Mouse (Mus musculus): ENCODE results near the gene Marveld2.

The Marveld2 gene

GRCm38 (mm10) chr13:100616181-100617087 is at the start of gene Marveld2:
Gene Marveld2, minus strand, starts transcription at chr13:100616971.
- POLR2A ChIA-PET, result interaction anchor here in 3 of 4 experiments (0.5 to 1.8 kb wide), 17 partner anchors 9 to 512 kb away, joined by 3 to 12 read pairs (median 3); partner anchors contain the start of genes Ak6 (in 2 of the 3), Bdp1 (in 1 of the 3), Cdk7 (in 1 of the 3) and Gtf2h2 (in 1 of the 3)
- CTCF ChIA-PET, result interaction anchor here in 3 of 4 experiments (0.6 to 1.5 kb wide), 4 partner anchors 43 to 124 kb away, joined by 3 to 6 read pairs (median 4); partner anchors contain the start of gene Gtf2h2 (in 2 of the 3)

GRCm38 (mm10) chr13:100659864-100660456 is 43.2 kb upstream of the Marveld2 start:
- CTCF ChIA-PET, result interaction anchor here (0.5 to 2.2 kb wide), 26 partner anchors 9 to 1145 kb away, joined by 3 to 10 read pairs (median 3); partner anchors contain the start of genes Ak6 (in 3 of the 4), Rad17 (in 3 of the 4), Ccdc125 (in 2 of the 4) and Cdk7 (in 1 of the 4)

GRCm38 (mm10) chr13:100658091-100658490 is 41.3 kb upstream of the Marveld2 start:
- POLR2A ChIA-PET, result interaction anchor here in 2 of 4 experiments (0.8 to 1.6 kb wide), 6 partner anchors 11 to 129 kb away, joined by 3 to 5 read pairs (median 3); partner anchors contain the start of genes Ccdc125 (in 1 of the 2) and Ccnb1 (in 1 of the 2)
- CTCF ChIA-PET, result no interaction called here

More at GRCm38 (mm10) chr13:100659864-100660456, 43.2 kb upstream of the Marveld2 start:
- POLR2A ChIA-PET, result interaction anchor here in 3 of 4 experiments (0.6 to 3.4 kb wide), 23 partner anchors 8 to 1099 kb away, joined by 3 to 22 read pairs (median 3); partner anchors contain the start of genes Ak6 (in 3 of the 3), Ccdc125 (in 3 of the 3), Rad17 (in 3 of the 3) and Gtf2h2 (in 2 of the 3)

- ChIA-PET POLR2A (interaction anchor here (0.8 to 3.9 kb wide), 34 partner anchors 8 to 548 kb away, joined by 3 to 23 read pairs (median 5); partner anchors contain the start of genes Ccdc125 (in 2 of the 4), Gtf2h2 (in 2 of the 4), Mrps36 (in 2 of the 4) and Bdp1 (in 1 of the 4)), CTCF (interaction anchor here in 3 of 4 experiments (0.6 to 1.9 kb wide), 4 partner anchors 8 to 16 kb away, joined by 7 to 9 read pairs (median 8); no protein-coding TSS in a partner anchor)
Measured at GRCm38 (mm10) chr13:100651439-100652186, 34.8 kb upstream of the Marveld2 start, which contains the start of gene Taf9. Gene Taf9, plus strand, starts transcription at chr13:100651579.

- POLR2A ChIA-PET, result interaction anchor here (0.5 to 3.9 kb wide), 42 partner anchors 9 to 779 kb away, joined by 3 to 23 read pairs (median 4); partner anchors contain the start of genes Bdp1 (in 2 of the 4), Ccdc125 (in 2 of the 4), Marveld2 (in 2 of the 4) and Cdk7 (in 1 of the 4)
- CTCF ChIA-PET, result interaction anchor here in 3 of 4 experiments (0.6 to 1.9 kb wide), 4 partner anchors 9 to 15 kb away, joined by 7 to 9 read pairs (median 8); no protein-coding TSS in a partner anchor
Measured at GRCm38 (mm10) chr13:100650550-100651438, 34.0 kb upstream of the Marveld2 start, which contains the start of the genes Ak6 and Rad17. Gene Ak6, plus strand, starts transcription at chr13:100650979. Gene Rad17, minus strand, starts transcription at chr13:100651051.

GRCm38 (mm10) chr13:100648223-100648622 is 31.5 kb upstream of the Marveld2 start:
- CTCF ChIA-PET, result interaction anchor here in 1 of 4 experiments (0.7 kb wide), 1 partner anchor 11 kb away, joined by 7 read pairs; no protein-coding TSS in a partner anchor
- POLR2A ChIA-PET, result interaction anchor here in 1 of 4 experiments (0.7 kb wide), 1 partner anchor 127 kb away, joined by 3 read pairs; the partner anchor contains the start of gene Cenph

GRCm38 (mm10) chr13:100642471-100643209 is 25.9 kb upstream of the Marveld2 start:
- ChIA-PET POLR2A (interaction anchor here in 1 of 4 experiments (1.0 kb wide), 1 partner anchor 106 kb away, joined by 3 read pairs; no protein-coding TSS in a partner anchor), CTCF (interaction anchor here in 2 of 4 experiments (0.5 to 0.7 kb wide), 3 partner anchors 26 to 674 kb away, joined by 4 to 5 read pairs (median 5); no protein-coding TSS in a partner anchor)

GRCm38 (mm10) chr13:100634106-100634691 is 17.4 kb upstream of the Marveld2 start:
- POLR2A ChIA-PET, result interaction anchor here in 3 of 4 experiments (0.5 to 2.0 kb wide), 12 partner anchors 8 to 152 kb away, joined by 3 to 5 read pairs (median 3); partner anchors contain the start of genes Ak6 (in 1 of the 3), Ccnb1 (in 1 of the 3), Gtf2h2 (in 1 of the 3) and Rad17 (in 1 of the 3)
- CTCF ChIA-PET, result no interaction called here

- ChIA-PET POLR2A (no interaction called here), CTCF (interaction anchor here in 1 of 4 experiments (1.1 kb wide), 1 partner anchor 38 kb away, joined by 3 read pairs; no protein-coding TSS in a partner anchor)
Measured at GRCm38 (mm10) chr13:100622241-100622640, 5.5 kb upstream of the Marveld2 start.

- ChIA-PET CTCF (interaction anchor here in 1 of 4 experiments (1.1 kb wide), 1 partner anchor 125 kb away, joined by 5 read pairs; the partner anchor contains the start of gene Gtf2h2), POLR2A (no interaction called here)
Measured at GRCm38 (mm10) chr13:100617583-100617982, 812 bp upstream of the Marveld2 start.

GRCm38 (mm10) chr13:100612903-100613302 is 3.9 kb downstream of the Marveld2 start:
- ChIA-PET CTCF (no interaction called here), POLR2A (no interaction called here)

GRCm38 (mm10) chr13:100612251-100612650 is 4.5 kb downstream of the Marveld2 start:
- ChIA-PET POLR2A (no interaction called here), CTCF (interaction anchor here in 1 of 4 experiments (0.9 kb wide), 1 partner anchor 132 kb away, joined by 3 read pairs; the partner anchor contains the start of gene Mrps36)

- CTCF ChIA-PET, result interaction anchor here in 1 of 4 experiments (0.7 kb wide), 1 partner anchor 119 kb away, joined by 4 read pairs; the partner anchor contains the start of gene Gtf2h2
- POLR2A ChIA-PET, result interaction anchor here in 2 of 4 experiments (0.7 to 1.4 kb wide), 3 partner anchors 11 to 458 kb away, joined by 3 to 4 read pairs (median 3); no protein-coding TSS in a partner anchor
Measured at GRCm38 (mm10) chr13:100611266-100611665, 5.5 kb downstream of the Marveld2 start.

- POLR2A ChIA-PET, result interaction anchor here in 3 of 4 experiments (0.6 to 1.7 kb wide), 4 partner anchors 40 to 556 kb away, joined by 3 to 4 read pairs (median 3); no protein-coding TSS in a partner anchor
- CTCF ChIA-PET, result interaction anchor here in 2 of 4 experiments (0.5 to 1.1 kb wide), 6 partner anchors 13 to 115 kb away, joined by 3 to 4 read pairs (median 3); partner anchors contain the start of gene Gtf2h2 (in 1 of the 2)
Measured at GRCm38 (mm10) chr13:100607756-100608155, 9.0 kb downstream of the Marveld2 start.
